Mouse (Mus musculus) spleen, postnatal 4 days (tissue): ENCODE data around the gene Ppig.

Experiments used
- DNase-seq, 2 experiments: peaks; one replicate each; pipeline ENCODE4 v3.0.0; 2022; ENCODE audit warnings: low spot score in 2 of 2

The Ppig gene

GRCm38 (mm10) chr2:69763340-69763739 lies 41.0 kb downstream of the Ppig start:
- no peak for DNase-seq

- no peak for DNase-seq
Observed at GRCm38 (mm10) chr2:69764716-69765115, 42.4 kb downstream of the Ppig start.

GRCm38 (mm10) chr2:69773331-69773730 lies 51.0 kb downstream of the Ppig start:
- no peak for DNase-seq

GRCm38 (mm10) chr2:69777985-69778835 lies 55.9 kb downstream of the Ppig start:
- peak in 1 of 2 experiments; percentile 18 for DNase-seq

GRCm38 (mm10) chr2:69778836-69779177 lies 56.5 kb downstream of the Ppig start:
- DNase-seq, result peak; percentile 30 to 69

DNA sequence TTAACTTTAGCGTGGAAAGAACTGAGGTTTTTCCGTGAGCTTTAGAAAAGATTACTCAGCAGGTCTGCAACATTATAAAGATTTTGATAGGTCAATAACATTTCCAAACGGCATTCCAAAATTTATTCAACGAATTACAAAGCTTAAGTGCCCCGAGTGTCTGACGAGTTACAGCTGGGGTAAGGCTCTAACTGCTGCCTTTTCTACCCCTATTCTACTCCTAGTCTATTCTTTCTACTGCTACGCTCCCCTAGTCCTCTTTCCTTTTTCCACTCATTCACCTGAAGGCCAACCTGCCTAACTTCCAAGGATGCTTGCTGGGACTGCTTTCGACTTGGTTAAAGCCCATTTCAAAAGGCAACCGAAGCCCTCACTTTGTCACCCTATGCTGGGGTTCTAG lies 66.6 kb downstream of the Ppig start:
- no peak for DNase-seq

DNA sequence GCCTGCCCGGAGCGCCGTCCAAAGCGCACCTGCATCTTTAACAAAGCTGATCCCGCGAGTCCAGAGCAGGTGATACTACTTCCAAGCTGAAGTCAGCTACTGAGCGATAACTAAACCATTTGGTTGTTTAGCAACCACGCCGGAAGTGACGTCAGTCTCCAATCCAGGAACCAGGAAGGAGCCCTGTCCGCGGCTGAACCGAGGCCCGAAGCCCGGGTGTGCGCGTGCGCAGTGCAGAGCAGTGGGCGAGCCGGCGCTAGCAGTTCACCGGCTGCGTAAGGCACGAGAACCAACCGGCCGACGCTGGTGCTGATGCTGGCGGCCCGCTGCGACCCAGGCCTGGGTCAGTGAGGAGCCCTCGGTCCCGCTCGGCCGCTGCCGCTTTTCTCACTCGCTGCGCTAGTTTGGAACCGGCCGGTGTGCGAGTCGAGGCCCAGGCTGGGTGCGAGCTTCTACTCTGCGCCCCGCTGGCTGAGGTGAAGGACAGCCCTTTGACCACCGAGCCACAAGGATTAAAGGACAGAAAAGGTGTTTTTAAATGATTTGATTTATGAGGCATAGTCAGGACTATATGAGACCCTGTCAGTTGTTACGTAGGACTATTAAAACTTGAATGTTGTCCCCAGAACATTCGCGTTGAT lies 67.2 kb downstream of the Ppig start, which contains the start of the genes Ccdc173 and Phospho2:
Gene Ccdc173 (minus strand): TSS at position 147 of the 641 bp plus-strand sequence.
Gene Phospho2 (plus strand): TSS at position 195 of the 641 bp plus-strand sequence.
- DNase-seq, result peak; percentile 98 to 100

- peak; percentile 86 to 95 for DNase-seq
Observed at GRCm38 (mm10) chr2:69790285-69790684, 67.9 kb downstream of the Ppig start.

DNA sequence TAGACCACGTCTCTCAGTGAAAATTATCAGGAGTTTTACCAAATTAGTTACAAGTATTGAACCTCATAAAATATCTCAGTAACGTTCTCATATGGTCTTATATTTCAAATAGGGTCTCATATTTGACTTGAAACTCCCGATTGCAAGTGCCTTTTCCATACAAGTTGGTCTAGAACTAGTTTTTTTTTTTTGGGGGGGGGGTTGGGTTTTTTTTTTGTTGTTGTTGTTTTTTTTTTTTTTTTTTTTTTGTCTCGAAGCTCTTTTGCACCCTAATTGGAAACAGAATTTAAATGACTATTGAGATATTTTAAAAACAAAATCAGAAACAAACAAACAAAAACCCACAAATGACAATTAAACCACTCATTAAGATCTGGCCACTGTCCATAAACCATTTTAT lies 68.4 kb downstream of the Ppig start:
- DNase-seq, result no peak

- DNase-seq, result peak; percentile 83 to 94
Observed at GRCm38 (mm10) chr2:69802911-69803312, 80.6 kb downstream of the Ppig start.
